Mouse (Mus musculus): Measurements from ENCODE around the gene Wipf3.

The Wipf3 gene

DNA sequence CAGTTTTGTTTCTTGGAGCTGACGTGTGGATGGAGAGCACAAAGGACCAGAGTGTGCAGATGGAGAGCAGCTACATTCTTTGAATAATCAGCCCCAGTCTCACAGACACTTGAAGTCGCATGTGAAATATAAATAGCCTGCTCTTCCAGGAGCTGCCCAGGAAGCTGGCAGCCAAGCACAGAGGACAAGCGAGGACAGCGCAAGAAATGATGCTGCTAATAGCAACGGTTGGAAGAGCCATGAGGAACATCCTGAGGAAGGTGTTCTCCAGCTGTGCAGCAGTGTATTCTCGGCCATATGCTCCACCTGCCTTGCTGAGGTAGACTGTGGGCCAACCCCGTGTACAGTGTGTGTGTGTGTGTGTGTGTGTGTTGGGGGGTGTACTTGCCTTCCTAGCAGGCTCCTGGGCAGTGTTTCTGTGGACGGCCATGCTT, 101.7 kb downstream of the Wipf3 start:
- no peak for DNase-seq (ENCODE audit: low spot score in 2 of 2)

GRCm38 (mm10) chr6:54535485-54535884, 106.1 kb downstream of the Wipf3 start:
- no peak for DNase-seq (ENCODE audit: low spot score in 2 of 2)

DNA sequence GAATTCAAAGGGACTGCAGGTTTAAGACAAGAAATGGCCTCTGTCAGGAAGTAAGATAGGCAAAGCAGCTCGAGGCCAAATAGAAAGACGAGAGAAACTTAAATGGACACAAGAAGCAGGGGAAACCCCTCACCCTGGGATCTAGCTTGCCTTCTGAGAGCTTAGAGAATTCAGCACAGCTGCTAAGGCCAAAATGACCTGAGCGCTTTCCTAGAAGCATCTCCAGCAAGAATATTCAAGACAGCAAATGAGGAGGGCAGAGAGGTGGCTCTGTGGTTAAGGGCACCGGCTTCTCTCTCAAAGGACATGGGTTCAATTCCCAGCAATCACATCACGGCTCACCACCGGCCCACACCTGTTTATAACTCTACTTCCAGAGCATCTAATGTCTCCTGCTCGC, 107.7 kb downstream of the Wipf3 start:
- no peak for DNase-seq (ENCODE audit: low spot score in 2 of 2)

DNA sequence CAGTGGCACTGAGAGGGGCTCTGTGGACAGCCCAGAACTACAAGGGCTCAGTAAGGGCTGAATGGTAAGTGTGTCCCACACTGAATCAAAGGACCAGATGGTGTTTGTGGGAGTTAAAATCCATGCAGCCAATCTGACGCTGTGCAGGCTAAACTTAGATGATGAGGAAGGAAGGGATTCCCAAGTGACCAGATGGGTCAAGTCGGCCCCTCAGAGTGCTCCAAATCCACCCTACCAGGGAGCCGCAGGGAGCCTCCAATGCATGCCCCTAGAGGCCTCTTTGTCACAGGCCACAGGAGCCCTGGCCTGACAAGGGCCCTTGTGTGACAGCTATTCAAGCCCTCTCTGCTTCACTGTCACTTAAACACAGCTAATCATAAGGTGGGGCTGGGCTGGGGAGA, 109.4 kb downstream of the Wipf3 start:
- no peak for DNase-seq (ENCODE audit: low spot score in 2 of 2)

GRCm38 (mm10) chr6:54539396-54539795, 110.0 kb downstream of the Wipf3 start:
- no peak for DNase-seq (ENCODE audit: low spot score in 2 of 2)

DNA sequence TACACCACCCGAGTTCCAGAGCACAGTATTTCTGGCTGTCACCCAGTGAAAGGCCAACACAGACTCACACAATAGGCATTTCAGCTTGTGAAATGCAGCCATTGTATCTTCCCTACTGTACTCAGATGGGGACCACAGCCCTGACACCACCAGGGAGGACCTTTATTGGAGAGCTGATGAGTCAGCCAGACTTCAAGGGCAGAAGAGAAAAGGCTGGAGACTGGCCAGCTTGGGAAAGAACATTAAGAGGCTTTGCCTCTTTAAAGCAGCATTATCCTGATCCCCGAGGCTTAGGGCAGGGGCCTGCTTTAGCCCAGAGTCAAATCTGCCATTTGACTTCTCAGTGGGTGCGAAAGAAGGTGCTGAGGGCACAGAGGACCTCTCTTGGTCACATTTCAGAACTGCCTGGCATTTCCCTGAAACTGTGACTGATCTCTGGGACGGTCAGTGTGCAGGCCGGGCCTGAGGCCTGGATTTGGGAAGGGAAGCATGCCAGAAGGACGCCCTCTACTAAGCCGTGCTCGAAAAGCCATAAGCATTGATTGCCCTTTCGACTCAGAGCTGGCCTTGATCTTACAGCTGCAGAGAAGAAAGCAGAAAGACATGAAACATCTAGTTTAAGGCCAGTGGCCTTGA, 111.0 kb downstream of the Wipf3 start:
- no peak for DNase-seq (ENCODE audit: low spot score in 2 of 2)

GRCm38 (mm10) chr6:54542836-54543235, 113.4 kb downstream of the Wipf3 start:
- no peak for DNase-seq (ENCODE audit: low spot score in 2 of 2)

GRCm38 (mm10) chr6:54543646-54544045, 114.2 kb downstream of the Wipf3 start:
- no peak for DNase-seq (ENCODE audit: low spot score in 2 of 2)

DNA sequence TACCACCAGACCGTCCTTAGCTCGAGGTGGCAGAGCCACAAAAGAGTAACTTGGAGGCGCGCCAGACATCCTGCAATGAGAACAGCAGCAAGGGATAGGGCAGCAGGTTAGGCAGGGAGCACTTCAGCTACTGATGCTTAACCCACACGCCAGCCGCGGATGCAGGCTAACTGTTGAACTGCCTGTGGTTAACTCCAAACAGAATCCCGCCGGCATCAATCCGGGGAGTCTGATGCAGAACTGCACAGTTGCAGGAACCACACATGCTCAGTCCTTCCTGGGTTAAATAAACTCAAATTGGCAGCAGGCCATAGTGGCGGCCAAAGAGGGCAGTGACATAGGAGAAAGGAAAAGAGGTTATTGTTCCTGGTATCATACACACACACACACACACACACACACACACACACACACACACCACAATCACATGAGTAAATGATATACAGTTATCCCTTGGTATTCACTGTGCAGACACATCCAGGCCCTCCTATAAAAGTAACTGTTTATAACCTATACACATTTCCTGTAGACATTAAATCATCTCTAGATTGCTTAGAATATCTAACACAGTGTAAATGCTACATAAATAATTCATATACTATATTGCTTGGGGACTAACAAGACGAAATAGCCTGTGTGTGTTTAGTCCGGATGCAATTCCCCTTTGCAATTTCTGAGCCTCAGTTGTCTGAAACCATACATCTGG, 119.1 kb downstream of the Wipf3 start:
- DNase-seq (ENCODE audit: low spot score in 2 of 2) = no peak

GRCm38 (mm10) chr6:54549311-54549710, 119.9 kb downstream of the Wipf3 start:
- DNase-seq (ENCODE audit: low spot score in 2 of 2) = no peak

GRCm38 (mm10) chr6:54550801-54551323, 121.5 kb downstream of the Wipf3 start:
- no peak for DNase-seq (ENCODE audit: low spot score in 2 of 2)

DNA sequence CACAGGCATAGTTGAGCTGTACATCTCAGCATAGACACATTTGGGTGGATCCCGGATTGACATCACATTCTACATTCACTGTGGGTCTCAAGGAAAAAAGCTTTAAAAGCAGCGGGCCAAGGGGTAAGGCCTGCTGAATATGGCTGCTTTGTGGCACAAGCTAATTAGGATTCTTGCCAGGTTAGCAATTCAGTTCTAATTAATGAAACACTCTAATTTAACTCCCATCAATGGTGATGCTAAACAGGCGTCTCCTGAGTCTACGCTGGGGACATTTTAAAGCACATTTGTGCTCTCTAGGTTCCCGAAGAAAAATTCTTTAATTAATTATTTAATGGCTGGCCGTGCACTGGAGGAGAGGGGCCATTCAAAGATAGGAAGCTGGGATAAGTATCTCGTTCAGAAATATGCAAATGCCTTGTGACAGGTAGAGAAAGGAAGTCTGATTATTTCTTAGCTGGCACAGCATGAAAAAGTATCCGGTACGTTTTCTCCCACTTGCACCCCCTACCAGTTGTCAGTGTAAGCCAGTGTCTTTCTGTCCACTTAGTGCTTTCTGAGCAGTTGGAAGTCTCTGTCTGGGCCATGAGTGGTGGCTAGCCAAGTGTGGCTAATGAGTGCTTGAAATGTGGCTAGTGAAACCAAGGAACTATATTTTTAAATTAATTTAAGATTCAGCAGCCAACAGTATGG, 123.5 kb downstream of the Wipf3 start:
- DNase-seq (ENCODE audit: low spot score in 2 of 2) = no peak

Measured in natural killer cell, adult 2 months (primary cell).